In the genomic region with DNA sequence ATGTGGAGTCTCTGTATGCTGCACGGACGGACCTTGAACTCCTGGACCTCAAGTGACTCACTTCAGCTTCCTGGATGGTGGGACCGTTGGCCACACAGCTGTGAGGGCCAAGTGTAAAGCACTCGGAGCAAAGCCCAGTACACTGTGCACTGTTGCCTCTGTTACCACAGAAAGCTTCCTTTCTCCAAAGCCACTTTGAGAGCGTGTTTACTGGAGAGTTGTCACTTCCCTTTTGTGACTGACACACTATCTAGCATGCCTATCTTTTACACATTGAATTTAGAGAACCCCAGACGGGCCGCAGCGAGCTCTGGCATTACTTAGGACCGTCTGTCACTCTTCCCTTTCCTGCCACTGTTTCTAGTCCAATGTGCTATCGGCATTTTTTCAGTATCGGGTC, we compare ENCODE assay signal across 12 mouse cellular contexts. TPM values are rescaled to one million over a fixed set of nuclear protein-coding genes. Genes with fewer than 3 reads are reported as not detected.
A peak's percentile ranks its signal among the peaks of the same experiment; 100 is the strongest.
DNase-seq lines count a peak whose midpoint lies in the region; ATAC-seq and TF ChIP-seq lines count a peak whose summit lies in the region.
"Had no signal": no experiment of that assay in that cellular context is flagged by ENCODE, and none has a peak within 500 bp of the region (broad histone marks: within the 10 kb centered on the region; RNA-seq: fewer than 3 reads in every experiment).

No protein-coding gene starts in this region.

- peaks cover 21% of the 10 kb centered on the region; the same call in 1 of the 2 replicates for H3K36me3 ChIP-seq in macrophage (ENCODE audit: inconsistent target)
- peaks cover 13% of the 10 kb centered on the region for H3K36me3 ChIP-seq in midbrain, embryonic 14.5 days (ENCODE audit: control insufficient read depth, insufficient read depth, low read length)

- H3K4me3 ChIP-seq in macrophage (ENCODE audit: inconsistent target) = peak overlapping the region; percentile 3; the same call in 1 of the 2 replicates
- H3K4me3 ChIP-seq in midbrain, embryonic 14.5 days (replicated peaks; ENCODE audit: low read depth, low read length) = no peak overlapping the region
- H3K4me3 ChIP-seq in cerebellum, adult 2 months (replicated peaks; ENCODE audit: insufficient read depth, low read depth, low read length) = no peak overlapping the region
- H3K4me3 ChIP-seq: embryonic facial prominence, embryonic 13.5 days had no signal

- H3K79me2 ChIP-seq in macrophage (ENCODE audit: inconsistent target) = no peaks in the 10 kb centered on the region

- WGBS in macrophage (ENCODE audit: missing documents) = 1% methylated on average over 11 of the region's 11 CpGs
- WGBS in midbrain, embryonic 14.5 days = 91% methylated on average over 11 of the region's 11 CpGs
- WGBS in cerebellum, adult 2 months = 84% methylated on average over 11 of the region's 11 CpGs

- no peaks in the 10 kb centered on the region for H3K9me3 ChIP-seq in midbrain, embryonic 14.5 days (ENCODE audit: control insufficient read depth, low read length)
- H3K9me3 ChIP-seq: embryonic facial prominence, embryonic 13.5 days had no signal

- no peak overlapping the region for H3K4me2 ChIP-seq in midbrain, embryonic 14.5 days (ENCODE audit: low read length)
- H3K4me2 ChIP-seq: embryonic facial prominence, embryonic 13.5 days had no signal

- no peaks in the 10 kb centered on the region for H3K4me1 ChIP-seq in midbrain, embryonic 14.5 days (ENCODE audit: control insufficient read depth, insufficient read depth, low read length)
- peaks cover 8% of the 10 kb centered on the region; the same call in 1 of the 2 replicates for H3K4me1 ChIP-seq in cerebellum, adult 2 months (ENCODE audit: control insufficient read depth, insufficient read depth, low read length)
- H3K4me1 ChIP-seq: embryonic facial prominence, embryonic 13.5 days had no signal

- peak overlapping the region; percentile 43 for H3K27ac ChIP-seq in macrophage
- H3K27ac ChIP-seq in midbrain, embryonic 14.5 days (replicated peaks; ENCODE audit: low read depth, low read length) = no peak overlapping the region
- no peak overlapping the region for H3K27ac ChIP-seq in cerebellum, adult 2 months (ENCODE audit: insufficient read depth, low read length)
- H3K27ac ChIP-seq: embryonic facial prominence, embryonic 13.5 days had no signal

- ATAC-seq in hematopoietic stem cell, adult 5-6 weeks (replicated peaks in 1 of 2; ENCODE audit: insufficient read depth in 1 of 2, low FRiP score in 2 of 2, low TSS enrichment in 1 of 2, low read depth in 1 of 2, poor library complexity in 2 of 2, severe bottlenecking in 2 of 2) = peak; percentile 84 to 86
- ATAC-seq in midbrain, embryonic 14.5 days (ENCODE audit: low FRiP score, low TSS enrichment) = no peak

- DNase-seq in heart, adult 11 months = peak; percentile 93
- DNase-seq in heart, postnatal 4 days = no peak
- peak; percentile 44 for DNase-seq in adrenal gland, adult 2 months
- DNase-seq in midbrain, embryonic 14.5 days = no peak
- DNase-seq in cerebellum, adult 2 months = no peak
- no peak for DNase-seq in urinary bladder, postnatal 4 days (ENCODE audit: low spot score in 2 of 2)
- DNase-seq: kidney, postnatal 10 days; right cerebral cortex, postnatal 14 days had no signal

- H3K9ac ChIP-seq in midbrain, embryonic 14.5 days (replicated peaks; ENCODE audit: low read length) = no peak overlapping the region
- H3K9ac ChIP-seq: embryonic facial prominence, embryonic 13.5 days had no signal

- H3K27me3 ChIP-seq in midbrain, embryonic 14.5 days (ENCODE audit: control insufficient read depth, insufficient read depth, low read length) = no peaks in the 10 kb centered on the region
- no peaks in the 10 kb centered on the region for H3K27me3 ChIP-seq in cerebellum, adult 2 months (ENCODE audit: control insufficient read depth, insufficient read depth, low read length)
- H3K27me3 ChIP-seq: embryonic facial prominence, embryonic 13.5 days had no signal

- no peak for TF ChIP-seq CTCF in cerebellum, adult 2 months (IDR thresholded peaks at IDR 0.05; ENCODE audit: borderline replicate concordance, insufficient read depth, low read depth, low read length)

- no peak for TF ChIP-seq POLR2A in cerebellum, adult 2 months (IDR thresholded peaks at IDR 0.05; ENCODE audit: borderline replicate concordance, insufficient read depth, low read length)

RNA-seq across cellular contexts. Expression of gene Fam102b, which starts 30.1 kb away (rescaled TPM):
- 10 to 100 TPM; 21.2 to 22.9 TPM for total RNA-seq in heart, postnatal 4 days (2021)
- total RNA-seq in adrenal gland, adult 2 months (2021) = 1 to 10 TPM; 3.8 to 9.4 TPM
- polyA plus RNA-seq in adrenal gland, adult 2 months (2012; rRNA removed) = 0.98 and 1.0 TPM in 2 replicates
- total RNA-seq in hematopoietic stem cell, adult 5-6 weeks (2017) = 27.8 and 31.7 TPM in 2 replicates
- 100 to 1,000 TPM in 5 of 26 experiments, 10 to 100 TPM in 21; 17.5 to 210 (median 27.8) TPM for total RNA-seq in macrophage (2018; cell fraction: chromatin; rRNA removed)
- 100 to 1,000 TPM in 1 of 26 experiments, 10 to 100 TPM in 25; 25.9 to 125 (median 36.1) TPM for total RNA-seq in macrophage (2018; cell fraction: cytosol; rRNA removed)
- 100 to 1,000 TPM in 7 of 26 experiments, 10 to 100 TPM in 19; 26.5 to 250 (median 38.5) TPM for total RNA-seq in macrophage (2018; cell fraction: nucleus; rRNA removed)
- 22.5 to 30.1 TPM (median 22.8 TPM) in 3 replicates for polyA plus RNA-seq in macrophage (2018)
- polyA plus RNA-seq in midbrain, embryonic 14.5 days (2014; fragmentation: Nextera tagmentation; extraction: Ambion mirVana) = 19.6 and 24.5 TPM in 2 replicates
- polyA plus RNA-seq in cerebellum, adult 2 months (2012; rRNA removed) = 13.8 and 14.3 TPM in 2 replicates

RNA-seq across cellular contexts. Expression of gene Gm9857, which starts 57.0 kb away (rescaled TPM):
- total RNA-seq in heart, postnatal 4 days (2021) = not detected
- not detected for total RNA-seq in adrenal gland, adult 2 months (2021)
- polyA plus RNA-seq in adrenal gland, adult 2 months (2012; rRNA removed) = not detected in 2 replicates
- total RNA-seq in hematopoietic stem cell, adult 5-6 weeks (2017) = not detected in 2 replicates
- not detected for total RNA-seq in macrophage (2018; cell fraction: chromatin; rRNA removed)
- not detected for total RNA-seq in macrophage (2018; cell fraction: cytosol; rRNA removed)
- total RNA-seq in macrophage (2018; cell fraction: nucleus; rRNA removed) = not detected
- not detected in 3 replicates for polyA plus RNA-seq in macrophage (2018)
- polyA plus RNA-seq in midbrain, embryonic 14.5 days (2014; fragmentation: Nextera tagmentation; extraction: Ambion mirVana) = 2.0 TPM in 1 of 2 replicates, not detected in the other
- 0.88 and 1.0 TPM in 2 replicates for polyA plus RNA-seq in cerebellum, adult 2 months (2012; rRNA removed)
- total RNA-seq: left cerebral cortex, postnatal 14 days had no signal
- polyA plus RNA-seq: embryonic facial prominence, embryonic 13.5 days had no signal

RNA-seq across cellular contexts. Expression of gene Henmt1, which starts 57.6 kb away (rescaled TPM):
- total RNA-seq in heart, postnatal 4 days (2021) = not detected
- not detected for total RNA-seq in adrenal gland, adult 2 months (2021)
- polyA plus RNA-seq in adrenal gland, adult 2 months (2012; rRNA removed) = not detected in 2 replicates
- total RNA-seq in hematopoietic stem cell, adult 5-6 weeks (2017) = 0.99 TPM in 1 of 2 replicates, not detected in the other
- total RNA-seq in macrophage (2018; cell fraction: chromatin; rRNA removed) = 1 to 10 TPM in 1 of 26 experiments, under 1 TPM in 5, not detected in 20; 0.46 to 2.3 (median 0.73) TPM
- under 1 TPM in 17 of 26 experiments, not detected in 9; 0.05 to 0.47 (median 0.23) TPM for total RNA-seq in macrophage (2018; cell fraction: cytosol; rRNA removed)
- total RNA-seq in macrophage (2018; cell fraction: nucleus; rRNA removed) = under 1 TPM in 9 of 26 experiments, not detected in 17; 0.29 to 0.89 (median 0.54) TPM
- not detected in 3 replicates for polyA plus RNA-seq in macrophage (2018)
- polyA plus RNA-seq in midbrain, embryonic 14.5 days (2014; fragmentation: Nextera tagmentation; extraction: Ambion mirVana) = 1.0 and 2.9 TPM in 2 replicates
- polyA plus RNA-seq in cerebellum, adult 2 months (2012; rRNA removed) = 1.0 and 1.3 TPM in 2 replicates

Comparison
In these comparisons a context has a peak if more than half of its experiments do, and no peak if none do; other contexts are left out.
1. DNase-seq: peak in heart, adult 11 months (single experiment) and adrenal gland, adult 2 months (single experiment); none in heart, postnatal 4 days (single experiment), midbrain, embryonic 14.5 days (single experiment), cerebellum, adult 2 months (0 of 2) and urinary bladder, postnatal 4 days (0 of 2).